Mouse (Mus musculus): Measurements from ENCODE around the gene Slc2a6.

The Slc2a6 gene

GRCm38 (mm10) chr2:27042131-27042844 lies 14.5 kb upstream of the Slc2a6 start:
- in situ Hi-C loops (cut with MboI; ENCODE audit: low pct_unique_long_range_greater_than_20kb in 1 of 2, low sequenced_read_pairs in 2 of 2, unreplicated experiment in 1 of 2), result loop anchor here (5.0 to 10.0 kb wide), 2 partner anchors 193 to 195 kb away; no protein-coding TSS in a partner anchor

- in situ Hi-C loops (cut with MboI; ENCODE audit: low pct_unique_long_range_greater_than_20kb in 1 of 2, low sequenced_read_pairs in 2 of 2, unreplicated experiment in 1 of 2), result loop anchor here (5.0 kb wide), 2 partner anchors 387 to 397 kb away; no protein-coding TSS in a partner anchor
Observed at GRCm38 (mm10) chr2:27039286-27039685, 11.5 kb upstream of the Slc2a6 start.

GRCm38 (mm10) chr2:27038596-27038995 lies 10.8 kb upstream of the Slc2a6 start:
- in situ Hi-C loops (cut with MboI; ENCODE audit: low pct_unique_long_range_greater_than_20kb in 1 of 2, low sequenced_read_pairs in 2 of 2, unreplicated experiment in 1 of 2), result loop anchor here (5.0 kb wide), 2 partner anchors 386 to 396 kb away; no protein-coding TSS in a partner anchor

GRCm38 (mm10) chr2:27037008-27037407 lies 9.2 kb upstream of the Slc2a6 start:
- in situ Hi-C loops (cut with MboI; ENCODE audit: low pct_unique_long_range_greater_than_20kb in 1 of 2, low sequenced_read_pairs in 2 of 2, unreplicated experiment in 1 of 2), result loop anchor here (5.0 kb wide), 2 partner anchors 385 to 395 kb away; no protein-coding TSS in a partner anchor

- in situ Hi-C loops (cut with MboI; ENCODE audit: low pct_unique_long_range_greater_than_20kb in 1 of 2, low sequenced_read_pairs in 2 of 2, unreplicated experiment in 1 of 2), result loop anchor here (5.0 kb wide), 2 partner anchors 384 to 394 kb away; no protein-coding TSS in a partner anchor
Observed at GRCm38 (mm10) chr2:27036003-27036402, 8.2 kb upstream of the Slc2a6 start.

GRCm38 (mm10) chr2:27032361-27032760 lies 4.6 kb upstream of the Slc2a6 start:
- in situ Hi-C loops (cut with MboI; ENCODE audit: low pct_unique_long_range_greater_than_20kb in 1 of 2, low sequenced_read_pairs in 2 of 2, unreplicated experiment in 1 of 2), result no loop called here

GRCm38 (mm10) chr2:27028437-27029015 lies 728 bp upstream of the Slc2a6 start:
- in situ Hi-C loops (cut with MboI; ENCODE audit: low pct_unique_long_range_greater_than_20kb in 1 of 2, low sequenced_read_pairs in 2 of 2, unreplicated experiment in 1 of 2), result no loop called here

- in situ Hi-C loops (cut with MboI; ENCODE audit: low pct_unique_long_range_greater_than_20kb in 1 of 2, low sequenced_read_pairs in 2 of 2, unreplicated experiment in 1 of 2), result no loop called here
Observed at GRCm38 (mm10) chr2:27026857-27027617, 761 bp downstream of the Slc2a6 start.

- in situ Hi-C loops (cut with MboI; ENCODE audit: low pct_unique_long_range_greater_than_20kb in 1 of 2, low sequenced_read_pairs in 2 of 2, unreplicated experiment in 1 of 2), result no loop called here
Observed at GRCm38 (mm10) chr2:27026332-27026731, 1.5 kb downstream of the Slc2a6 start.

- in situ Hi-C loops (cut with MboI; ENCODE audit: low pct_unique_long_range_greater_than_20kb in 1 of 2, low sequenced_read_pairs in 2 of 2, unreplicated experiment in 1 of 2), result no loop called here
Observed at GRCm38 (mm10) chr2:27025545-27025944, 2.3 kb downstream of the Slc2a6 start.

GRCm38 (mm10) chr2:27024136-27024535 lies 3.7 kb downstream of the Slc2a6 start:
- in situ Hi-C loops (cut with MboI; ENCODE audit: low pct_unique_long_range_greater_than_20kb in 1 of 2, low sequenced_read_pairs in 2 of 2, unreplicated experiment in 1 of 2), result no loop called here

GRCm38 (mm10) chr2:27022612-27023011 lies 5.2 kb downstream of the Slc2a6 start:
- in situ Hi-C loops (cut with MboI; ENCODE audit: low pct_unique_long_range_greater_than_20kb in 1 of 2, low sequenced_read_pairs in 2 of 2, unreplicated experiment in 1 of 2), result no loop called here

GRCm38 (mm10) chr2:27021103-27021502 lies 6.7 kb downstream of the Slc2a6 start:
- in situ Hi-C loops (cut with MboI; ENCODE audit: low pct_unique_long_range_greater_than_20kb in 1 of 2, low sequenced_read_pairs in 2 of 2, unreplicated experiment in 1 of 2), result no loop called here

GRCm38 (mm10) chr2:27019530-27019929 lies 8.3 kb downstream of the Slc2a6 start:
- in situ Hi-C loops (cut with MboI; ENCODE audit: low pct_unique_long_range_greater_than_20kb in 1 of 2, low sequenced_read_pairs in 2 of 2, unreplicated experiment in 1 of 2), result no loop called here

- in situ Hi-C loops (cut with MboI; ENCODE audit: low pct_unique_long_range_greater_than_20kb in 1 of 2, low sequenced_read_pairs in 2 of 2, unreplicated experiment in 1 of 2), result no loop called here
Observed at GRCm38 (mm10) chr2:27017802-27018201, 10.0 kb downstream of the Slc2a6 start.

- in situ Hi-C loops (cut with MboI; ENCODE audit: low pct_unique_long_range_greater_than_20kb in 1 of 2, low sequenced_read_pairs in 2 of 2, unreplicated experiment in 1 of 2), result no loop called here
Observed at GRCm38 (mm10) chr2:27009714-27010244, 18.0 kb downstream of the Slc2a6 start, which contains the start of gene Cacfd1. Cacfd1 (plus strand) TSS chr2:27009926.

- in situ Hi-C loops (cut with MboI; ENCODE audit: low pct_unique_long_range_greater_than_20kb in 1 of 2, low sequenced_read_pairs in 2 of 2, unreplicated experiment in 1 of 2), result no loop called here
Observed at GRCm38 (mm10) chr2:27007701-27008100, 20.1 kb downstream of the Slc2a6 start.

GRCm38 (mm10) chr2:27006255-27006654 lies 21.5 kb downstream of the Slc2a6 start:
- in situ Hi-C loops (cut with MboI; ENCODE audit: low pct_unique_long_range_greater_than_20kb in 1 of 2, low sequenced_read_pairs in 2 of 2, unreplicated experiment in 1 of 2), result no loop called here

GRCm38 (mm10) chr2:26997993-26998392 lies 29.8 kb downstream of the Slc2a6 start:
- in situ Hi-C loops (cut with MboI; ENCODE audit: low pct_unique_long_range_greater_than_20kb in 1 of 2, low sequenced_read_pairs in 2 of 2, unreplicated experiment in 1 of 2), result no loop called here

Data from mouse embryonic stem cell (cell line).